Mouse (Mus musculus) midbrain, embryonic 13.5 days (tissue): ENCODE data around the gene Nfil3. TPM values are rescaled to one million over a fixed set of nuclear protein-coding genes. Genes with fewer than 3 reads are reported as not detected.
A peak's percentile ranks its signal among the peaks of the same experiment; 100 is the strongest.

ENCODE experiments used
- ATAC-seq: fragments of 200-750 bp; cut with Nextera tagmentation; 2 replicates; pipeline ENCODE4 v1.8.0; 2017; ENCODE audit warnings: mild to moderate bottlenecking, moderate TSS enrichment, moderate library complexity
- H3K27ac ChIP-seq: fragments of 300-500 bp; sonication (generic); 2 replicates; pipeline ENCODE4 v1.5.1; 2015; ENCODE audit warnings: inconsistent platforms, mild to moderate bottlenecking, moderate library complexity
- H3K27me3 ChIP-seq: fragments of 300-500 bp; sonication (generic); 2 replicates; pipeline ENCODE4 v1.6.1; 2015; ENCODE audit warnings: mild to moderate bottlenecking, inconsistent platforms
- H3K36me3 ChIP-seq: fragments of 300-500 bp; sonication (generic); 2 replicates; pipeline ENCODE4 v1.6.1; 2015; ENCODE audit warnings: mild to moderate bottlenecking, inconsistent platforms
- H3K4me1 ChIP-seq: fragments of 300-500 bp; sonication (generic); replicated peaks from 2 replicates; pipeline ENCODE4 v1.6.1; 2015; ENCODE audit warnings: inconsistent platforms
- H3K4me2 ChIP-seq: fragments of 300-500 bp; sonication (generic); replicated peaks from 2 replicates; pipeline ENCODE4 v1.6.1; 2015; ENCODE audit warnings: moderate library complexity, mild to moderate bottlenecking, inconsistent platforms
- H3K4me3 ChIP-seq: fragments of 300-500 bp; sonication (generic); replicated peaks from 2 replicates; pipeline ENCODE4 v1.5.1; 2015; ENCODE audit warnings: mild to moderate bottlenecking, inconsistent platforms
- H3K9ac ChIP-seq: fragments of 300-500 bp; sonication (generic); replicated peaks from 2 replicates; pipeline ENCODE4 v1.6.1; 2015; ENCODE audit warnings: mild to moderate bottlenecking, inconsistent platforms
- H3K9me3 ChIP-seq: fragments of 300-500 bp; sonication (generic); 2 replicates; pipeline ENCODE4 v1.6.1; 2016; ENCODE audit warnings: mild to moderate bottlenecking, inconsistent platforms
- WGBS: fragments of 180-500 bp; shearing (Covaris S2); methylation state at CpG from one replicate; pipeline ENCODE4 v1.1.7; 2015; 5-methylcytosine and 5-hydroxymethylcytosine counted together
- polyA plus RNA-seq: library from polyadenylated mRNA; unstranded; fragments of >200 nt; fragmentation: Nextera tagmentation; extraction: Ambion mirVana; gene quantifications from 2 replicates; pipeline ENCODE4 v1.2.1, GENCODE M21; 2015

The Nfil3 gene
- 40.5 and 41.3 TPM in 2 replicates for polyA plus RNA-seq

- WGBS, result 0% methylated on average over 35 of the region's 79 CpGs
- peak; percentile 90 for ATAC-seq
- peak within 1 kb of the TSS; percentile 83 for H3K4me3 ChIP-seq
Observed at GRCm38 (mm10) chr13:52980951-52981421, at the start of gene Nfil3. Nfil3 (minus strand) TSS chr13:52981073.

DNA sequence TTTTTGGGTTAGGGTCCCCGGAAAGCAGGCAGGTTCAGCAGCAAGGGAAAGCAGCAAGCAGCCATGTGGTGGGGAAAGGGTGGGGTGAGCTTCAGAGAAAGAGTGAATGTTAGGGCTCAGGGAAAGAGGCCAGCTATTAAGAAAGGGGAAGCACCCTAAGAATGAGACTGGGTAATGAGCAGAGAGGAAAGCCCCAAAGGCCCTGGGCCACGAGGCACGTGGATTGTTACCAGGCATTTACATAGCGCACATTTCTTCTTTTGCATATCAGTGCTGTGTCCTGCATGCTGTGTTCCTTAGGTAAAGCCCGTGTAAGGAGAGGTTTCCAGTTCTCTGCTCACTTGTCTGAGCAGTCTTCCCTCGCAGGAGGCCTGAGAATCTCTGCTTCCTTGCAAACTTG, 43.4 kb upstream of the Nfil3 start:
- Histone ChIP-seq H3K9me3 (no peaks in the 10 kb centered on the region), H3K36me3 (no peaks in the 10 kb centered on the region), H3K27me3 (no peaks in the 10 kb centered on the region), H3K4me3 (no peak overlapping the region), H3K9ac (no peak overlapping the region), H3K4me1 (no peaks in the 10 kb centered on the region), H3K27ac (no peak overlapping the region), H3K4me2 (no peak overlapping the region)
- ATAC-seq, result no peak
- 40% methylated on average over 6 of the region's 6 CpGs for WGBS

More at GRCm38 (mm10) chr13:52980951-52981421, at the start of gene Nfil3:
- peak within 1 kb of the TSS; percentile 97 for H3K27ac ChIP-seq
- peak within 1 kb of the TSS; percentile 98 for H3K4me2 ChIP-seq
- H3K9me3 ChIP-seq, result no peaks in the 10 kb centered on the region
- H3K4me1 ChIP-seq, result peaks cover 36% of the 10 kb centered on the region
- H3K9ac ChIP-seq, result peak within 1 kb of the TSS; percentile 88
- H3K36me3 ChIP-seq, result no peaks in the 10 kb centered on the region
- H3K27me3 ChIP-seq, result peaks cover 12% of the 10 kb centered on the region

DNA sequence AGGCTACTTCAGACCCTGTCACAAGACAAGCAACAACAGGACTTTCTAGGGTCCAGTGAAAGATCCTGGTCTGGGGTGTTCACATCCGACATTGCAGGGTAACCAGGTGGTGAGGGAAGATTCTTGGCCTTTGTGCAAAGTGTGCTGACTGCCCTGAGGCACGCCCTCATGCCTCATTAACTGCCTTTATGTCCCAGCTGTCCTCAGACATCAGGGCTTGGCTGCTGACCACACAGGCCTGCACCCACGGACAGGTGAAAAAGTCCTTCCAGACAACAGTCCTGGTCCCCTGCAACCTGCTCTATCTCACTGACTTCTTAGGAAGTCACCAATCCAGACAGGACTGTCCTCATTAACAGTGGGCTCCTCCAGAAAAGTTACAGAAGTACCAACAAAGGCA, 39.4 kb upstream of the Nfil3 start:
- Histone ChIP-seq H3K27ac (no peak overlapping the region), H3K4me1 (no peaks in the 10 kb centered on the region), H3K4me3 (no peak overlapping the region), H3K9me3 (no peaks in the 10 kb centered on the region), H3K4me2 (no peak overlapping the region), H3K9ac (no peak overlapping the region), H3K36me3 (no peaks in the 10 kb centered on the region), H3K27me3 (no peaks in the 10 kb centered on the region)
- WGBS, result 81% methylated on average over 3 of the region's 3 CpGs
- no peak for ATAC-seq

GRCm38 (mm10) chr13:53019532-53019931, 38.7 kb upstream of the Nfil3 start:
- no peak overlapping the region for H3K9ac ChIP-seq
- H3K27me3 ChIP-seq, result no peaks in the 10 kb centered on the region
- WGBS, result 86% methylated on average over 5 of the region's 9 CpGs
- no peak overlapping the region for H3K4me3 ChIP-seq
- H3K9me3 ChIP-seq, result no peaks in the 10 kb centered on the region
- ATAC-seq, result no peak
- H3K4me1 ChIP-seq, result no peaks in the 10 kb centered on the region
- no peak overlapping the region for H3K4me2 ChIP-seq
- no peak overlapping the region for H3K27ac ChIP-seq
- H3K36me3 ChIP-seq, result no peaks in the 10 kb centered on the region

DNA sequence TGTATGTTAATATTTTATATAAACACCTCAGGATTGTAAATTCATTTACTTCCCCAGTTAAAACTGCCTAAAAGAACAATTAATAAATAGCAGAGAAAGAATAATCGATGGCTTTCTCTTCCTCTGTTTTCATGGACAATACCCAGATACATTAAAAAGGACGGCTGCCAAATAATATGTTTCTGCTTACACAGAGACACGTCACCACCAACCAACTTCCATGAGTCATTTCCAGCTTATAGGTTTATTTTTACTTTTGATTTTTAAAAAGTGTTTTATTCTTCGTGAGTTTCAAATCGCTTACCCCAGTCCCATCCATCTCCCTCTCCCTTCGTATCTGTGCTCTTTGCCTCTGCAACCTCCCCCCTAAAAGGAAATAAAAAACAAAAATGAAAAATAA, 38.1 kb upstream of the Nfil3 start:
- WGBS, result 97% methylated on average over 6 of the region's 6 CpGs
- Histone ChIP-seq H3K4me1 (no peaks in the 10 kb centered on the region), H3K9me3 (no peaks in the 10 kb centered on the region), H3K27me3 (no peaks in the 10 kb centered on the region), H3K9ac (no peak overlapping the region), H3K4me2 (no peak overlapping the region), H3K4me3 (no peak overlapping the region), H3K36me3 (no peaks in the 10 kb centered on the region), H3K27ac (no peak overlapping the region)
- ATAC-seq, result no peak

DNA sequence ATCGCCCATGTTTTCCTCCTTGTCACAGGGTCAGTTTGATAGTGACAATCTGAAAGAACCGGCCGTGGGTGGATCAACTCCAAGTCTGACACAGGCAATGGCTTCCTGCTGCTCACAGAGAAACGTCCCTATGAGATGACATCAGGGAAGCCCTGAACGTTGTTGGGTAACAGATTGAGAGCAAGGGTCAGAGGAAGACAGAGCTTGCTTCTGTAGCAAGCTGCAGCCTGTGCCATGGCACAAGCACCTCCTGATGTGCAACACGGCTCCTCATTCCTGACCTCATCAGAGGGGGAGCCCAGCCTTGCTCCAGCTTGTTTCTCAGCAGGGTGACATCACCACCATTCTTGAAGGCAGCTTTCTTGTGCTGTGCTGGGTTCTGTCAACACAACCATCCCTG, 37.1 kb upstream of the Nfil3 start:
- H3K36me3 ChIP-seq, result no peaks in the 10 kb centered on the region
- ATAC-seq, result no peak
- H3K4me1 ChIP-seq, result no peaks in the 10 kb centered on the region
- no peak overlapping the region for H3K4me2 ChIP-seq
- WGBS, result 79% methylated on average over 6 of the region's 6 CpGs
- no peaks in the 10 kb centered on the region for H3K9me3 ChIP-seq
- H3K27me3 ChIP-seq, result no peaks in the 10 kb centered on the region
- no peak overlapping the region for H3K27ac ChIP-seq
- no peak overlapping the region for H3K9ac ChIP-seq
- H3K4me3 ChIP-seq, result no peak overlapping the region

DNA sequence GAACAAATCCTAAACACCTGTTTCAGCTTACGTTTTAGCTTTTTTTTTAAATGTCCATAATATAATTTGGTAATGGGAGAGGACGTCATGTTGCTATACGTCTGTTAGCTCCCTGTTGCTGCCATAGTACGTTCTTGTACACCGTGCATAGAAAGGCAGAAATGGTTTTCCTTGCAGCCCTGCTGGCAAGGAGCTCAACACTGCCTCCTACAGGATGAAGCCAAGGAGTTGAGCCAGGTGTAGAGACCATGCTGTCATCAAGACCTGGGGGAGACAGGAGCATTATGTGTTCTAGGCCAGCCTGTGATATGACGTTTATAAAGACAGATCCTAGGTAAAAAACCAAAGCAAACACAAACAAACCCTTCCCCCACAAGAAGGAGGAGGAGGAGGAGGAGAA, 36.2 kb upstream of the Nfil3 start:
- Histone ChIP-seq H3K36me3 (no peaks in the 10 kb centered on the region), H3K4me2 (no peak overlapping the region), H3K9ac (no peak overlapping the region), H3K27me3 (no peaks in the 10 kb centered on the region), H3K9me3 (no peaks in the 10 kb centered on the region), H3K4me1 (no peaks in the 10 kb centered on the region), H3K4me3 (no peak overlapping the region), H3K27ac (no peak overlapping the region)
- WGBS, result 80% methylated on average over 6 of the region's 6 CpGs
- no peak for ATAC-seq

GRCm38 (mm10) chr13:53011426-53011825, 30.6 kb upstream of the Nfil3 start:
- 34% methylated on average over 12 of the region's 12 CpGs for whole genome bisulfite sequencing
- no peak overlapping the region for H3K9ac ChIP-seq
- no peaks in the 10 kb centered on the region for H3K36me3 ChIP-seq
- no peak overlapping the region for H3K4me3 ChIP-seq
- H3K4me1 ChIP-seq, result peaks cover 9% of the 10 kb centered on the region
- no peaks in the 10 kb centered on the region for H3K27me3 ChIP-seq
- no peak overlapping the region for H3K27ac ChIP-seq
- H3K9me3 ChIP-seq, result no peaks in the 10 kb centered on the region
- no peak for ATAC-seq
- H3K4me2 ChIP-seq, result no peak overlapping the region; the same call in 1 of the 2 replicates

- Histone ChIP-seq H3K4me1 (peaks cover 9% of the 10 kb centered on the region), H3K9me3 (no peaks in the 10 kb centered on the region), H3K4me2 (no peak overlapping the region), H3K9ac (no peak overlapping the region), H3K27ac (no peak overlapping the region), H3K27me3 (no peaks in the 10 kb centered on the region), H3K4me3 (no peak overlapping the region), H3K36me3 (no peaks in the 10 kb centered on the region)
- no peak for ATAC-seq
- 83% methylated on average over 7 of the region's 7 CpGs for WGBS
Observed at GRCm38 (mm10) chr13:53008489-53009184, 27.8 kb upstream of the Nfil3 start.

- WGBS, result 81% methylated on average over 3 of the region's 3 CpGs
- ATAC-seq, result no peak
Observed at GRCm38 (mm10) chr13:53007781-53008180, 26.9 kb upstream of the Nfil3 start.

GRCm38 (mm10) chr13:53003286-53003685, 22.4 kb upstream of the Nfil3 start:
- Histone ChIP-seq H3K4me2 (no peak overlapping the region), H3K4me3 (no peak overlapping the region), H3K9me3 (no peaks in the 10 kb centered on the region), H3K36me3 (no peaks in the 10 kb centered on the region), H3K9ac (no peak overlapping the region), H3K27me3 (no peaks in the 10 kb centered on the region), H3K4me1 (no peaks in the 10 kb centered on the region), H3K27ac (no peak overlapping the region)
- 70% methylated on average over 3 of the region's 3 CpGs for WGBS
- no peak for ATAC-seq

More at GRCm38 (mm10) chr13:53007781-53008180, 26.9 kb upstream of the Nfil3 start:
- peaks cover 9% of the 10 kb centered on the region for H3K4me1 ChIP-seq
- H3K36me3 ChIP-seq, result no peaks in the 10 kb centered on the region
- no peak overlapping the region for H3K4me3 ChIP-seq
- no peak overlapping the region for H3K27ac ChIP-seq
- H3K9ac ChIP-seq, result no peak overlapping the region
- no peak overlapping the region for H3K4me2 ChIP-seq
- H3K9me3 ChIP-seq, result no peaks in the 10 kb centered on the region
- H3K27me3 ChIP-seq, result no peaks in the 10 kb centered on the region

DNA sequence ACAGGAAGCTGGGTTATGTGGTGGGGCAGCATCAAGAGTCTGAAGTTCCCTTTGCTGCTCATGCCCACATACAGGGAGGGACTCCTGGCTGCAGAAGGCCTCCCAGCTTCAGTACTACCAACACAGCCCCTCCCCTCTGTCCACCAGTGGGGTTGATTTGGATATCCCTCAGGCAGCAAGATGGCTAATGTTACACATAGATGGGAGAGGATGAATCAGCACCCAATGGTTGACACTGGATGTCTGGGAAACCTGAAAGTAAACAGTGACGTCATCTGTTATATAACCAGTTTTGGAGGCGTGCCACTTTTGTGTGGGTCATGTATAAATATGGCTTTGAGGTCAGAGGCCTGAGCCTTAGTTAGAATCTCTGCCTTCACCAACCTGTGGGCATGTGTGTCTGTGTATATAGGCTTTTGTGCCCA, 20.6 kb upstream of the Nfil3 start:
- H3K4me3 ChIP-seq, result no peak overlapping the region
- H3K9ac ChIP-seq, result no peak overlapping the region
- H3K27me3 ChIP-seq, result no peaks in the 10 kb centered on the region
- H3K9me3 ChIP-seq, result no peaks in the 10 kb centered on the region
- no peak for ATAC-seq
- no peak overlapping the region for H3K27ac ChIP-seq
- no peaks in the 10 kb centered on the region for H3K36me3 ChIP-seq
- H3K4me1 ChIP-seq, result no peaks in the 10 kb centered on the region
- no peak overlapping the region for H3K4me2 ChIP-seq
- 94% methylated on average over 2 of the region's 2 CpGs for WGBS

DNA sequence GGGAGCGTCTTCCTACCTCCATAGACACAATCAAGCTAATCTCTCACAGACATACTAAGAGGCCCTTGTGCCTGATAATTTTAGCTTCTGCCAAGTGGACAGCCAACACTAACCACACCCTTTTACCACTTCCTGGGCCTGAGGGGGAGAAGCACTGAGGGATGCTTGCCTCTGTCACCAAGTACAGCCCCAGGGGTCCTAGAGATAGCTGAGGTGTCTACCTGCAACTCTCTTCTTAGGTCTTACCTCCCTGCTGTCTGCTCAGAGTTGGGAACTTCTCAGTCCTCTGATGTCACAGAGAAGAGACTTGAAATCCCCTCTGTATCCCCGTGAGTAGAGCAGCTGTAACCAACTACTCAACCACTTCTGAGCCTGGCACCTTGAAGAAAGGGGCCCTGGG, 19.6 kb upstream of the Nfil3 start:
- H3K27me3 ChIP-seq, result no peaks in the 10 kb centered on the region
- H3K9me3 ChIP-seq, result no peaks in the 10 kb centered on the region
- no peak overlapping the region for H3K9ac ChIP-seq
- 74% methylated on average over 2 of the region's 2 CpGs for WGBS
- no peak for ATAC-seq
- no peaks in the 10 kb centered on the region for H3K36me3 ChIP-seq
- H3K4me1 ChIP-seq, result no peaks in the 10 kb centered on the region
- H3K4me2 ChIP-seq, result no peak overlapping the region
- no peak overlapping the region for H3K27ac ChIP-seq
- no peak overlapping the region for H3K4me3 ChIP-seq
